Comparison of ENCODE assay signal across 33 mouse cellular contexts in the genomic region with DNA sequence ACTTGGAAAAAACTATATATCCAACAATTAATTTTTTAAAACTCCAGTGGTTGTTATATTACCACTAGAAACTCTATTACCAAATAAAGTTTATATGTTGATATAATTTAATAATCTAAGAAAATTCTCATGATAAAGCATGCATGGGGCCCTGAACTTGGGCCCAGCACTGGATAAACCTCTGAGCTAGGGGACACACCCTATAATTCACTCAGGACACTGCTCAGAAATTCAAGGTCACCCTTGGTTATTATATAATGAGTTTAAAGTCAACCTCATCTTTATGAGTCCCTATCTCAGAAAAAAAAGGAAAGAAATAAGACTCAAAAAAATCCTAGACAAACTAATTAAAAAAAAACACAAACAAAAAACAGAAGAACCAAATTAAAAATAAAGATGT.
"Had no signal": no experiment of that assay in that cellular context is flagged by ENCODE, and none has a peak within 500 bp of the region (broad histone marks: within the 10 kb centered on the region; RNA-seq: fewer than 3 reads in every experiment).

No protein-coding gene starts in this region.

- ATAC-seq: hindbrain, embryonic 16.5 days; hindbrain, postnatal 0 days; inflammation-experienced regulatory T-cells, adult 6 months had no signal

- H3K4me2 ChIP-seq: heart, embryonic 11.5 days; heart, embryonic 12.5 days; heart, embryonic 13.5 days; heart, embryonic 15.5 days; hindbrain, embryonic 12.5 days; hindbrain, embryonic 13.5 days; hindbrain, embryonic 14.5 days; hindbrain, embryonic 15.5 days; kidney, embryonic 15.5 days had no signal

- H3K36me3 ChIP-seq: heart, embryonic 10.5 days; heart, embryonic 12.5 days; heart, embryonic 13.5 days; heart, embryonic 15.5 days; kidney, embryonic 15.5 days had no signal

- H3K27me3 ChIP-seq: heart, embryonic 12.5 days; heart, embryonic 13.5 days; heart, embryonic 15.5 days; hindbrain, embryonic 12.5 days; hindbrain, embryonic 13.5 days; hindbrain, embryonic 15.5 days; kidney, embryonic 15.5 days had no signal

- H3K9me3 ChIP-seq: heart, embryonic 10.5 days; heart, embryonic 12.5 days; heart, embryonic 13.5 days; heart, embryonic 15.5 days; hindbrain, embryonic 10.5 days; hindbrain, embryonic 12.5 days; hindbrain, embryonic 13.5 days; hindbrain, embryonic 15.5 days; kidney, embryonic 15.5 days had no signal

- DNase-seq: heart, postnatal 10 days; heart, postnatal 14 days; heart, postnatal 36 days; heart, postnatal 4 days; kidney, adult 11 months; kidney, adult 18-20 months; kidney, adult 2 months; kidney, adult 8-10 months; kidney, adult 9 months; kidney, postnatal 10 days; kidney, postnatal 14 days; kidney, postnatal 25 days; kidney, postnatal 36 days; kidney, postnatal 4 days; layer of hippocampus, adult 9-11 months; layer of hippocampus, postnatal 36 days had no signal

- H3K9ac ChIP-seq: heart, embryonic 12.5 days; heart, embryonic 13.5 days; heart, embryonic 15.5 days; hindbrain, embryonic 12.5 days; hindbrain, embryonic 13.5 days; hindbrain, embryonic 14.5 days; hindbrain, embryonic 15.5 days; kidney, embryonic 15.5 days had no signal

- H3K4me1 ChIP-seq: hindbrain, embryonic 12.5 days; hindbrain, embryonic 15.5 days had no signal

- H3K4me3 ChIP-seq: heart, embryonic 10.5 days; heart, embryonic 12.5 days; heart, embryonic 13.5 days; heart, embryonic 15.5 days; hindbrain, embryonic 10.5 days; hindbrain, embryonic 12.5 days; hindbrain, embryonic 13.5 days; hindbrain, embryonic 15.5 days; kidney, embryonic 15.5 days; layer of hippocampus, adult 2 months; left cerebral cortex, adult 2 months had no signal

- H3K27ac ChIP-seq: heart, embryonic 10.5 days; heart, embryonic 13.5 days; heart, embryonic 15.5 days; hindbrain, embryonic 10.5 days; hindbrain, embryonic 12.5 days; hindbrain, embryonic 13.5 days; hindbrain, embryonic 14.5 days; hindbrain, embryonic 15.5 days; hindbrain, postnatal 0 days; kidney, embryonic 15.5 days; kidney, postnatal 0 days; layer of hippocampus, adult 2 months; left cerebral cortex, adult 2 months had no signal
